Mouse (Mus musculus) granulocyte monocyte progenitor cell, adult 5-6 weeks (primary cell): ENCODE measurements around the gene Defb26. TPM values are rescaled to one million over a fixed set of nuclear protein-coding genes. Genes with fewer than 3 reads are reported as not detected.

Source experiments
- ATAC-seq: replicated peaks from 2 replicates; pipeline ENCODE4 v1.8.0; 2016; ENCODE audit warnings: mild to moderate bottlenecking, moderate TSS enrichment, inconsistent platforms; ENCODE audit not compliant: poor library complexity, severe bottlenecking
- total RNA-seq, 2 experiments: library from RNA; stranded (forward) in 1 of 2; stranded (reverse) in 1 of 2; fragments of 200-712, 200-1000 nt in 1 of 2; fragments of >200 nt in 1 of 2; fragmentation: Nextera tagmentation in 1 of 2; gene quantifications; 2 replicates each; pipeline ENCODE4 v1.2.3; 2014 to 2017

Defb26 gene
- total RNA-seq, 2 experiments from 2014 or later: not detected

- ATAC-seq: no peak
Measured at GRCm38 (mm10) chr2:152472434-152472833, 39.1 kb downstream of the Defb26 start.

DNA sequence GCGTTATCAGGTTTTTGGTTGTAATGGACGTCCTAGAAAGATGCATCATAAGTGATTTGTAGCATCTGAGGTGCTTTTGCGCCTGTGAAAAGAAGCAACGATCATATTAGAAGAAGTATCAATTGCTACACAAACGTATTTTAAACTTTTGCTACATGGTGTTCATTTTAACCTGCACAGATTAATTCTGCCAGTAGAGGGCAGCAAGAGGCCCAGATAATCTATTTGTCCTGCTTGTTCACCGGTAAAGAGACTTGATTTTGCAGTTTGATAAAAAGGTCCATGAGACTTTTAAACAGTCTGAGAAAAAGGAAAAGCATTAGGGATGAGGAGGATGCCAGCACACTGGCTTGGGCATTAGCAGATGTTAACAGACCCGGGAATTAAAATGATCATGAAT is 40.5 kb downstream of the Defb26 start:
- peak; percentile 44; the same call in 1 of the 2 replicates for ATAC-seq

DNA sequence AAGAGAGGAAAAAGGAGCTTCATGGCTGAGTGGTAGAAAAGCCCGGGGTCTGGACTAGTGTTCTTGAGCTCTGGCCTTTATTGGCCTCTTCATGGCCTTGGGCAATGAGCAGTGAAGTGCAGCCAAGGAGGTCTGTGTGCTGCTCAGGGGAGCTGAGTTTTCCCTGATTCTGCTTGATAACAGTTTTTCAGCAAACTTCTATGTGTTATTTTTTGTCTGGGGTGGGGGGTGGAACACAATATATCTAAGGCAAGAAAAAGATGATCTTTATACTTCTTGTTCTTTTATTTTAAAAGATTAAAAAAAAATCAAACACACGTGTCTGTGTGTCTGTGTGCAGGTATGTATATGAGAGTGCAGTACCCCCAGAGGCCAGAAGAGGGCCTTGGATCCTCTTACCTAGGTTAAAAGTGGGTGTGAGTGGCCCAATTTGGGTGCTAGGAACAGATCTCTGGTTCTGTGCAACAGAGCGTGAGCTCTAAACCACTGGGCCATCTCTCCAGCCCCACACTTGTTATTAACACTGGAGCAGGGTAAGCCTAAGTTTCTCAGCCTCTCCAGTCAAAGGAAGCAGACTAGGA is 46.8 kb downstream of the Defb26 start, which contains the start of gene Defb23:
TSS of gene Defb23 (minus strand) at position 51 of the 581 bp plus-strand sequence.
- ATAC-seq: no peak

GRCm38 (mm10) chr2:152459241-152459640 is 52.3 kb downstream of the Defb26 start:
- ATAC-seq: no peak

Other genes with a start within 250 kb of the Defb26 start
- 26.4 and 28.7 TPM in 2 replicates for gene Tbc1d20, start 217.9 kb downstream of the Defb26 start, total RNA-seq (2014; fragmentation: Nextera tagmentation)
- 18.6 and 18.8 TPM in 2 replicates for gene Tbc1d20, start 217.9 kb downstream of the Defb26 start, total RNA-seq (2017)
- gene Rbck1, start 179.0 kb downstream of the Defb26 start, total RNA-seq (2014; fragmentation: Nextera tagmentation): 109 and 119 TPM in 2 replicates
- 64.2 and 64.5 TPM in 2 replicates for gene Rbck1, start 179.0 kb downstream of the Defb26 start, total RNA-seq (2017)
- gene Trib3, start 167.7 kb downstream of the Defb26 start, total RNA-seq (2014; fragmentation: Nextera tagmentation): not detected in 2 replicates
- gene Trib3, start 167.7 kb downstream of the Defb26 start, total RNA-seq (2017): not detected in 2 replicates
- gene Nrsn2, start 135.1 kb downstream of the Defb26 start, total RNA-seq (2014; fragmentation: Nextera tagmentation): not detected in 2 replicates
- not detected in 2 replicates for gene Nrsn2, start 135.1 kb downstream of the Defb26 start, total RNA-seq (2017)
- 8.6 and 10.5 TPM in 2 replicates for gene Sox12, start 113.6 kb downstream of the Defb26 start, total RNA-seq (2014; fragmentation: Nextera tagmentation)
- gene Sox12, start 113.6 kb downstream of the Defb26 start, total RNA-seq (2017): 1.5 and 2.4 TPM in 2 replicates
- 3.7 and 9.4 TPM in 2 replicates for gene Zcchc3, start 96.7 kb downstream of the Defb26 start, total RNA-seq (2014; fragmentation: Nextera tagmentation)
- 4.8 and 4.9 TPM in 2 replicates for gene Zcchc3, start 96.7 kb downstream of the Defb26 start, total RNA-seq (2017)
- 0.75 TPM in 1 of 2 replicates, not detected in the other for gene 6820408C15Rik, start 96.1 kb downstream of the Defb26 start, total RNA-seq (2014; fragmentation: Nextera tagmentation)
- gene 6820408C15Rik, start 96.1 kb downstream of the Defb26 start, total RNA-seq (2017): not detected in 2 replicates
- not detected in 2 replicates for gene Defb23, start 47.1 kb downstream of the Defb26 start, total RNA-seq (2014; fragmentation: Nextera tagmentation)
- gene Defb23, start 47.1 kb downstream of the Defb26 start, total RNA-seq (2017): not detected in 2 replicates
- gene Defb20, start 34.6 kb downstream of the Defb26 start, total RNA-seq (2014; fragmentation: Nextera tagmentation): not detected in 2 replicates
- gene Defb20, start 34.6 kb downstream of the Defb26 start, total RNA-seq (2017): not detected in 2 replicates
- gene Defb22, start 21.6 kb downstream of the Defb26 start, total RNA-seq (2014; fragmentation: Nextera tagmentation): not detected in 2 replicates
- not detected in 2 replicates for gene Defb22, start 21.6 kb downstream of the Defb26 start, total RNA-seq (2017)
- gene Defb28, start 6.6 kb upstream of the Defb26 start, total RNA-seq (2014; fragmentation: Nextera tagmentation): not detected in 2 replicates
- gene Defb28, start 6.6 kb upstream of the Defb26 start, total RNA-seq (2017): not detected in 2 replicates
- gene Defb29, start 28.4 kb upstream of the Defb26 start, total RNA-seq (2014; fragmentation: Nextera tagmentation): not detected in 2 replicates
- gene Defb29, start 28.4 kb upstream of the Defb26 start, total RNA-seq (2017): not detected in 2 replicates
- not detected in 2 replicates for gene Gm17416, start 57.6 kb upstream of the Defb26 start, total RNA-seq (2014; fragmentation: Nextera tagmentation)
- gene Gm17416, start 57.6 kb upstream of the Defb26 start, total RNA-seq (2017): not detected in 2 replicates
- gene Defb21, start 61.1 kb upstream of the Defb26 start, total RNA-seq (2014; fragmentation: Nextera tagmentation): not detected in 2 replicates
- not detected in 2 replicates for gene Defb21, start 61.1 kb upstream of the Defb26 start, total RNA-seq (2017)
- gene Defb19, start 68.6 kb upstream of the Defb26 start, total RNA-seq (2014; fragmentation: Nextera tagmentation): not detected in 2 replicates
- gene Defb19, start 68.6 kb upstream of the Defb26 start, total RNA-seq (2017): not detected in 2 replicates
- not detected in 2 replicates for gene Defb45, start 87.7 kb upstream of the Defb26 start, total RNA-seq (2014; fragmentation: Nextera tagmentation)
- not detected in 2 replicates for gene Defb45, start 87.7 kb upstream of the Defb26 start, total RNA-seq (2017)
- gene Defb36, start 92.6 kb upstream of the Defb26 start, total RNA-seq (2014; fragmentation: Nextera tagmentation): not detected in 2 replicates
- not detected in 2 replicates for gene Defb36, start 92.6 kb upstream of the Defb26 start, total RNA-seq (2017)
- gene Defb25, start 111.4 kb upstream of the Defb26 start, total RNA-seq (2014; fragmentation: Nextera tagmentation): not detected in 2 replicates
- gene Defb25, start 111.4 kb upstream of the Defb26 start, total RNA-seq (2017): not detected in 2 replicates
- gene Rem1, start 115.3 kb upstream of the Defb26 start, total RNA-seq (2014; fragmentation: Nextera tagmentation): 0.45 TPM in 1 of 2 replicates, not detected in the other
- not detected in 2 replicates for gene Rem1, start 115.3 kb upstream of the Defb26 start, total RNA-seq (2017)
- 180 and 213 TPM in 2 replicates for gene H13, start 157.8 kb upstream of the Defb26 start, total RNA-seq (2014; fragmentation: Nextera tagmentation)
- gene H13, start 157.8 kb upstream of the Defb26 start, total RNA-seq (2017): 150 and 235 TPM in 2 replicates
- gene Mcts2, start 175.3 kb upstream of the Defb26 start, total RNA-seq (2014; fragmentation: Nextera tagmentation): 11.7 and 14.5 TPM in 2 replicates
- gene Mcts2, start 175.3 kb upstream of the Defb26 start, total RNA-seq (2017): 5.7 and 10.9 TPM in 2 replicates
- gene Id1, start 224.6 kb upstream of the Defb26 start, total RNA-seq (2014; fragmentation: Nextera tagmentation): 5.5 and 7.6 TPM in 2 replicates
- gene Id1, start 224.6 kb upstream of the Defb26 start, total RNA-seq (2017): 5.0 and 6.6 TPM in 2 replicates
- 6.8 and 13.0 TPM in 2 replicates for gene Cox4i2, start 242.5 kb upstream of the Defb26 start, total RNA-seq (2014; fragmentation: Nextera tagmentation)
- gene Cox4i2, start 242.5 kb upstream of the Defb26 start, total RNA-seq (2017): 6.0 TPM in 1 of 2 replicates, not detected in the other